Mouse (Mus musculus) heart, embryonic 13.5 days (tissue): ENCODE measurements around the gene Olfr1054. TPM values are rescaled to one million over a fixed set of nuclear protein-coding genes. Genes with fewer than 3 reads are reported as not detected.
"Not testable (repeated sequence)": the region's sequence is repeated elsewhere in the genome, so short reads cannot be mapped to it uniquely, and the experiment has no call there.

Experiments used
- ATAC-seq: fragments of 200-750 bp; cut with Nextera tagmentation; 2 replicates; pipeline ENCODE4 v1.8.0; 2017; ENCODE audit warnings: moderate TSS enrichment; ENCODE audit not compliant: insufficient number of reproducible peaks, low FRiP score, low TSS enrichment; ENCODE audit errors: extremely low read depth
- H3K27ac ChIP-seq: fragments of 300-500 bp; sonication (generic); replicated peaks from 2 replicates; pipeline ENCODE4 v1.5.1; 2015; ENCODE audit warnings: moderate library complexity, mild to moderate bottlenecking, inconsistent platforms
- H3K27me3 ChIP-seq: fragments of 300-500 bp; sonication (generic); replicated peaks from 2 replicates; pipeline ENCODE4 v1.6.1; 2015; ENCODE audit warnings: mild to moderate bottlenecking, inconsistent platforms
- H3K36me3 ChIP-seq: fragments of 300-500 bp; sonication (generic); 2 replicates; pipeline ENCODE4 v1.6.1; 2015; ENCODE audit warnings: mild to moderate bottlenecking, inconsistent platforms
- H3K4me1 ChIP-seq: fragments of 300-500 bp; sonication (generic); 2 replicates; pipeline ENCODE4 v1.6.1; 2015; ENCODE audit warnings: inconsistent platforms
- H3K4me2 ChIP-seq: fragments of 300-500 bp; sonication (generic); 2 replicates; pipeline ENCODE4 v1.6.1; 2015; ENCODE audit warnings: inconsistent platforms, mild to moderate bottlenecking, moderate library complexity
- H3K4me3 ChIP-seq: fragments of 300-500 bp; sonication (generic); 2 replicates; pipeline ENCODE4 v1.5.1; 2015; ENCODE audit warnings: moderate library complexity, mild to moderate bottlenecking, inconsistent platforms
- H3K9ac ChIP-seq: fragments of 300-500 bp; sonication (generic); 2 replicates; pipeline ENCODE4 v1.6.1; 2015; ENCODE audit warnings: inconsistent platforms, mild to moderate bottlenecking, moderate library complexity
- H3K9me3 ChIP-seq: fragments of 300-500 bp; sonication (generic); 2 replicates; pipeline ENCODE4 v1.6.1; 2016; ENCODE audit warnings: inconsistent platforms
- WGBS: fragments of 180-500 bp; shearing (Covaris S2); methylation state at CpG from one replicate; pipeline ENCODE4 v1.1.7; 2015; ENCODE audit warnings: mixed read lengths; 5-methylcytosine and 5-hydroxymethylcytosine counted together
- polyA plus RNA-seq: library from polyadenylated mRNA; unstranded; fragments of >200 nt; fragmentation: Nextera tagmentation; extraction: Ambion mirVana; gene quantifications from 2 replicates; pipeline ENCODE4 v1.2.1, GENCODE M21; 2015

Gene Olfr1054
- polyA plus RNA-seq, result not detected in 2 replicates

GRCm38 (mm10) chr2:86335333-86335732 lies at the start of gene Olfr1054:
Olfr1054 (minus strand) TSS chr2:86335433.
- WGBS, result 77% methylated on average over 3 of the region's 3 CpGs
- H3K4me2 ChIP-seq, result no peak within 1 kb of the TSS
- H3K27ac ChIP-seq, result no peak within 1 kb of the TSS

GRCm38 (mm10) chr2:86378293-86378692 lies 43.1 kb upstream of the Olfr1054 start, which contains the start of gene Olfr1057:
Olfr1057 (minus strand) TSS chr2:86378393.
- Histone ChIP-seq H3K4me1 (no peaks in the 10 kb centered on the region), H3K9me3 (no peaks in the 10 kb centered on the region), H3K9ac (no peak within 1 kb of the TSS), H3K4me3 (no peak within 1 kb of the TSS), H3K36me3 (no peaks in the 10 kb centered on the region), H3K4me2 (no peak within 1 kb of the TSS), H3K27me3 (no peaks in the 10 kb centered on the region), H3K27ac (no peak within 1 kb of the TSS)
- no peak for ATAC-seq

More at GRCm38 (mm10) chr2:86335333-86335732, at the start of gene Olfr1054:
- Histone ChIP-seq H3K4me1 (no peaks in the 10 kb centered on the region), H3K27me3 (no peaks in the 10 kb centered on the region), H3K36me3 (no peaks in the 10 kb centered on the region), H3K9ac (no peak within 1 kb of the TSS), H3K9me3 (no peaks in the 10 kb centered on the region), H3K4me3 (no peak within 1 kb of the TSS)
- ATAC-seq, result no peak

GRCm38 (mm10) chr2:86366342-86366741 lies 31.1 kb upstream of the Olfr1054 start:
- 86% methylated on average over 1 of the region's 6 CpGs for WGBS

GRCm38 (mm10) chr2:86362369-86362768 lies 27.1 kb upstream of the Olfr1054 start, which contains the start of gene Olfr1056:
Olfr1056 (minus strand) TSS chr2:86362469.
- H3K4me1 ChIP-seq, result no peaks in the 10 kb centered on the region
- no peak within 1 kb of the TSS for H3K9ac ChIP-seq
- no peak for ATAC-seq
- no peaks in the 10 kb centered on the region for H3K27me3 ChIP-seq
- H3K36me3 ChIP-seq, result no peaks in the 10 kb centered on the region
- no peaks in the 10 kb centered on the region for H3K9me3 ChIP-seq
- H3K27ac ChIP-seq, result no peak within 1 kb of the TSS
- H3K4me2 ChIP-seq, result no peak within 1 kb of the TSS
- no peak within 1 kb of the TSS for H3K4me3 ChIP-seq

More at GRCm38 (mm10) chr2:86366342-86366741, 31.1 kb upstream of the Olfr1054 start:
- not testable (repeated sequence) for H3K4me2 ChIP-seq, H3K27me3 ChIP-seq, H3K4me1 ChIP-seq, ATAC-seq, H3K9me3 ChIP-seq, H3K36me3 ChIP-seq, H3K27ac ChIP-seq, H3K4me3 ChIP-seq, H3K9ac ChIP-seq

DNA sequence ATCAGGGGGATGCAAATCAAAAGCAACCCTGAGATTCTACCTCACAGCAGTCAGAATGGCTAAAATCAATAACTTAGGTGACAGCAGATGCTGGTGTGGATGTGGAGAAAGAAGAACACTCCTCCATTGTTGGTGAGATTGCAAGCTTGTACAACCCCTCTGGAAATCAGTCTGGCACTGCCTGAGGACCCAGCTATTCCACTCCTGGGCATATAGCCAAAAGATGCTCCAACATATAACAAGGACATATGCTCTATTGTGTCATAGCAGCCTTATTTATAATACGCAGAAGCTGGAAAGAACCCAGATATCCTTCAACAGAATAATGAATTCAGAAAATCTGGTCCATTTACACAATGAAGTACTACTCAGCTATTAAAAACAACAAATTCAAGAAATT lies 16.5 kb upstream of the Olfr1054 start:
- not testable (repeated sequence) for ATAC-seq, H3K4me2 ChIP-seq, H3K9ac ChIP-seq, H3K27ac ChIP-seq, H3K27me3 ChIP-seq, H3K4me3 ChIP-seq, H3K36me3 ChIP-seq, H3K4me1 ChIP-seq, H3K9me3 ChIP-seq
- 89% methylated on average over 1 of the region's 1 CpGs for WGBS

GRCm38 (mm10) chr2:86350184-86350583 lies 15.0 kb upstream of the Olfr1054 start, which contains the start of gene Olfr1055:
Olfr1055 (minus strand) TSS chr2:86350284.
- Histone ChIP-seq H3K36me3 (no peaks in the 10 kb centered on the region), H3K9ac (no peak within 1 kb of the TSS), H3K27me3 (no peaks in the 10 kb centered on the region), H3K27ac (no peak within 1 kb of the TSS), H3K4me3 (no peak within 1 kb of the TSS), H3K4me2 (no peak within 1 kb of the TSS), H3K9me3 (no peaks in the 10 kb centered on the region), H3K4me1 (no peaks in the 10 kb centered on the region)
- WGBS, result 88% methylated on average over 5 of the region's 5 CpGs
- ATAC-seq, result no peak

DNA sequence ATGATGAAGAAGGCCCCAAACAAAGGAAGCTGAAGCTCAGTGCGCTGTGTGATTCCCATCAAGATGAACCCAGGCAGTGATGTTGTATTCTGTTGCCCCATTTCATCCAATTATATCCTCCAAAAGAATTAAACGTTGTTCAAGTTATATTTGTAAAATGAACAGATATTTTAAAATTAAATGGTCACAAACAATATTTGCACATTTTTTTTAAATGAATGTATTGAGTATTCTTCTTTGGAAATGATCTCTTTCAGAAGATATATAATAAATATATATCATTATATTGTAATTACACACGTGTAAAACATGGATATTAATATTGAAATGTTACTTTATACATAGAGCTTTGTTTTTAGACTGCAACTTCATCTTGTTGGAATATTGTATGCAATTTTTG lies 20.0 kb downstream of the Olfr1054 start, which contains the start of gene Olfr1053:
Gene Olfr1053 (minus strand): TSS at position 101 of the 400 bp plus-strand sequence.
- no peak for ATAC-seq
- no peaks in the 10 kb centered on the region for H3K36me3 ChIP-seq
- no peak within 1 kb of the TSS for H3K4me3 ChIP-seq
- no peaks in the 10 kb centered on the region for H3K9me3 ChIP-seq
- no peak within 1 kb of the TSS for H3K4me2 ChIP-seq
- no peaks in the 10 kb centered on the region for H3K4me1 ChIP-seq
- H3K9ac ChIP-seq, result no peak within 1 kb of the TSS
- no peak within 1 kb of the TSS for H3K27ac ChIP-seq
- H3K27me3 ChIP-seq, result no peaks in the 10 kb centered on the region
- WGBS, result 51% methylated on average over 3 of the region's 3 CpGs

DNA sequence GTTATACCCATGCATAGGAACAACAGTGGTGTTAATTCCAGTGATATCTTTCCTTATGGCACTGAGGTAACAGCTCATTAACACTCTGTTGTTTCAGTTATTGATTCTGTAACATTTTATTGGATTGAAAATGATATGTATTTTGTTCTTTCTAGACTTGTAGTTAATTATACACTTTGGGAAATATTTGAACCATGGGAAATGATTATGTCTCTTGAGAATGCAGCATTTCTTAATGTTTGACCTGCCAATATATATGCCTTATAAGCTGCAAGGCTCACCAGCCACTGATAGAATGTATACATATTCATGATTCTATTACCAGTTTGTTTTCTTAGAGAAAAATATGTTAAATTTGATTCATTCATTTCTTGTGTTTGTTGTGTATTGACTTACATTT lies 43.1 kb downstream of the Olfr1054 start, which contains the start of gene Olfr1052:
Gene Olfr1052 (plus strand): TSS at position 301 of the 400 bp plus-strand sequence.
- Histone ChIP-seq H3K9ac (no peak within 1 kb of the TSS), H3K27ac (no peak within 1 kb of the TSS), H3K4me1 (no peaks in the 10 kb centered on the region), H3K9me3 (no peaks in the 10 kb centered on the region), H3K4me2 (no peak within 1 kb of the TSS), H3K27me3 (no peaks in the 10 kb centered on the region), H3K4me3 (no peak within 1 kb of the TSS), H3K36me3 (no peaks in the 10 kb centered on the region)
- no peak for ATAC-seq

Other genes starting within 250 kb of the Olfr1054 start
- gene Olfr1037, start 248.0 kb downstream of the Olfr1054 start, polyA plus RNA-seq, result not detected in 2 replicates
- not detected in 2 replicates for gene Olfr1039, start 199.5 kb downstream of the Olfr1054 start, polyA plus RNA-seq
- gene Olfr1040, start 188.7 kb downstream of the Olfr1054 start, polyA plus RNA-seq, result not detected in 2 replicates
- not detected in 2 replicates for gene Olfr1042, start 173.6 kb downstream of the Olfr1054 start, polyA plus RNA-seq
- gene Olfr1043, start 167.9 kb downstream of the Olfr1054 start, polyA plus RNA-seq, result not detected in 2 replicates
- not detected in 2 replicates for gene Olfr1044, start 157.6 kb downstream of the Olfr1054 start, polyA plus RNA-seq
- gene Olfr52, start 149.8 kb downstream of the Olfr1054 start, polyA plus RNA-seq, result not detected in 2 replicates
- gene Olfr1045, start 132.4 kb downstream of the Olfr1054 start, polyA plus RNA-seq, result not detected in 2 replicates
- not detected in 2 replicates for gene Olfr1046, start 116.1 kb downstream of the Olfr1054 start, polyA plus RNA-seq
- gene Olfr1047, start 104.0 kb downstream of the Olfr1054 start, polyA plus RNA-seq, result not detected in 2 replicates
- not detected in 2 replicates for gene Olfr1048, start 95.1 kb downstream of the Olfr1054 start, polyA plus RNA-seq
- gene Olfr1049, start 77.1 kb downstream of the Olfr1054 start, polyA plus RNA-seq, result not detected in 2 replicates
- gene Olfr1051, start 56.3 kb downstream of the Olfr1054 start, polyA plus RNA-seq, result not detected in 2 replicates
- gene Olfr1052, start 43.0 kb downstream of the Olfr1054 start, polyA plus RNA-seq, result not detected in 2 replicates
- not detected in 2 replicates for gene Olfr1053, start 20.1 kb downstream of the Olfr1054 start, polyA plus RNA-seq
- gene Olfr1055, start 14.9 kb upstream of the Olfr1054 start, polyA plus RNA-seq, result not detected in 2 replicates
- gene Olfr1056, start 27.0 kb upstream of the Olfr1054 start, polyA plus RNA-seq, result not detected in 2 replicates
- gene Olfr1057, start 43.0 kb upstream of the Olfr1054 start, polyA plus RNA-seq, result not detected in 2 replicates
- not detected in 2 replicates for gene Olfr1058, start 53.1 kb upstream of the Olfr1054 start, polyA plus RNA-seq
- not detected in 2 replicates for gene Olfr1061, start 78.6 kb upstream of the Olfr1054 start, polyA plus RNA-seq
- gene Olfr1062, start 91.3 kb upstream of the Olfr1054 start, polyA plus RNA-seq, result not detected in 2 replicates
- gene Olfr1065, start 115.2 kb upstream of the Olfr1054 start, polyA plus RNA-seq, result not detected in 2 replicates
- gene Olfr1066, start 120.8 kb upstream of the Olfr1054 start, polyA plus RNA-seq, result not detected in 2 replicates
- gene Olfr228, start 152.0 kb upstream of the Olfr1054 start, polyA plus RNA-seq, result not detected in 2 replicates
- gene Olfr1076, start 173.0 kb upstream of the Olfr1054 start, polyA plus RNA-seq, result not detected in 2 replicates
- not detected in 2 replicates for gene Olfr1079, start 207.0 kb upstream of the Olfr1054 start, polyA plus RNA-seq
- gene Olfr1080, start 222.8 kb upstream of the Olfr1054 start, polyA plus RNA-seq, result not detected in 2 replicates